Mouse (Mus musculus): Measurements from ENCODE around the gene Rras.
A peak's percentile ranks its signal among the peaks of the same experiment; 100 is the strongest.

Gene Rras

GRCm38 (mm10) chr7:45027761-45028160, 10.0 kb downstream of the Rras start:
- no peak for DNase-seq

- DNase-seq, result no peak
Measured at GRCm38 (mm10) chr7:45028351-45028750, 10.6 kb downstream of the Rras start.

GRCm38 (mm10) chr7:45029995-45030394, 12.2 kb downstream of the Rras start:
- no peak for DNase-seq

- no peak for DNase-seq
Measured at GRCm38 (mm10) chr7:45030857-45031256, 13.1 kb downstream of the Rras start.

- DNase-seq, result no peak
Measured at GRCm38 (mm10) chr7:45033722-45034359, 16.1 kb downstream of the Rras start.

GRCm38 (mm10) chr7:45035631-45036030, 17.9 kb downstream of the Rras start:
- DNase-seq, result no peak

- no peak for DNase-seq
Measured at GRCm38 (mm10) chr7:45036702-45037101, 18.9 kb downstream of the Rras start.

- peak; percentile 69 for DNase-seq
Measured at GRCm38 (mm10) chr7:45037720-45038361, 20.1 kb downstream of the Rras start.

GRCm38 (mm10) chr7:45038411-45038810, 20.6 kb downstream of the Rras start:
- DNase-seq, result no peak

GRCm38 (mm10) chr7:45040851-45041250, 23.1 kb downstream of the Rras start:
- no peak for DNase-seq

- DNase-seq, result no peak
Measured at GRCm38 (mm10) chr7:45043307-45043706, 25.5 kb downstream of the Rras start.

GRCm38 (mm10) chr7:45045741-45046140, 28.0 kb downstream of the Rras start:
- DNase-seq, result no peak

- no peak for DNase-seq
Measured at GRCm38 (mm10) chr7:45046853-45047350, 29.1 kb downstream of the Rras start.

GRCm38 (mm10) chr7:45047491-45047890, 29.7 kb downstream of the Rras start:
- DNase-seq, result no peak

- DNase-seq, result no peak
Measured at GRCm38 (mm10) chr7:45048001-45048890, 30.5 kb downstream of the Rras start.

GRCm38 (mm10) chr7:45048923-45049657, 31.3 kb downstream of the Rras start:
- DNase-seq, result no peak

GRCm38 (mm10) chr7:45050945-45051600, 33.3 kb downstream of the Rras start:
- DNase-seq, result peak; percentile 79

GRCm38 (mm10) chr7:45051601-45051974, 33.8 kb downstream of the Rras start:
- no peak for DNase-seq

GRCm38 (mm10) chr7:45052181-45052861, 34.6 kb downstream of the Rras start:
- peak; percentile 33 for DNase-seq

- peak; percentile 78 for DNase-seq
Measured at GRCm38 (mm10) chr7:45052862-45053116, 35.0 kb downstream of the Rras start, which contains the start of gene Prr12. Prr12 (minus strand) TSS chr7:45052881.

GRCm38 (mm10) chr7:45053117-45053930, 35.6 kb downstream of the Rras start:
- DNase-seq, result peak; percentile 82

Measured in liver (tissue).